Mouse (Mus musculus): ENCODE results near the gene Akap13.

Gene Akap13

DNA sequence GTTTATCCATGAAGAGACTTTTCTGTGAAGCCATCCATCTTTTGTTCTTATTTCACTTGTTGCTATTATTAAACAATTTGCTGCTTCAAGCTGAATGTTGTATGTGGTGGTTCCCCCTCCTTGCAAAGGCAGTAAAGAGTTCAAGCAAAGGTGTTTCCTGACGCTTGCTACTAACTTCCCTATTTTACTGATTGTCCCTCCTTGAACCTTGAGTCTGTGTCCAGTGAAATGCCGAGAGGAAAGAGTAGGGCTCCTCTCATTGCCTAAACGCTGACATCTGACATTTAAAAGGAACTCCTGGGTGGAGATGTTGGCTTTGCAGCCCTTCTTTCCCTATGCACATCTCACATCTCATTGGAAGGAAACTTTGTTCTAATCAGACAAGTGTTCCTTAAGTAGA is 183.4 kb downstream of the Akap13 start:
- no peak for DNase-seq (ENCODE audit: low spot score)

DNA sequence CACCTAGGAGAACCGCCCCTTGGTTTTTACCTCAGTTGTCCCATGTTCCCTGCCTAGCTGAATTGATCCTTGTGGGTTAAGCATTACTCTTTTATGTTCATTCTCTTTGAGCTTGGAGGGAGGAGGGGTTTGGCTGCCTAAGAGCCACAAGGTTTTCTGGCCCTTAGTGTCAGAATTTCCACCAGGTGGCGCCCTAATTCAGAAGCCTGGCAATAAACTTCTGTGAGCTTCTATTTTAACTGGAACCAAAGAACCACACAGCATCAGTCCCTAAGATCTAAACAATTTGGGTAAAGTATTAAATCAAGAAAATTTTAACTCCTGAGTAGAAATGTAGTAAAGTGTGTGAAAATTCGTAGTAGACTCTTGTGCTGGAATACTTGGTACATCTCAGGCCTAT is 184.2 kb downstream of the Akap13 start:
- peak; percentile 69 for DNase-seq (ENCODE audit: low spot score)

DNA sequence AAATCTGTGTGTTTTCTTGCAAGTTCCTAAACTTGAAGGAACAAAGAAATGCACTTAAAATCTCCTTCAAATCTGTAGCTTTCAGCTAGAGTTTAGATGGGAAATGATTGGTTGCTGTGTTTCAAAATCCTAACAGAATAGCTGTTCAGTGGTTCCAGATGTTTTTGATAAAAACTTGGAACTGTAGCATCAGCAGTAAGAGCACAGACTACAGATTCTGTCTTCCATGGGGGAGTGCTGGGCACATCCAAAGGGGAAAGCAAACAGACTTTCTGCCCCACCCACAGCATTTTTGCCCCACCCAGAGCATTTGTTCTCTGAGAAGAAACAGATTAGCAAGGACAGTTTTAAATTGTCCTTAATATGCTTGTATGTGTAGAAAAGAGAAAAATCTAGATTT is 184.7 kb downstream of the Akap13 start:
- no peak for DNase-seq (ENCODE audit: low spot score)

DNA sequence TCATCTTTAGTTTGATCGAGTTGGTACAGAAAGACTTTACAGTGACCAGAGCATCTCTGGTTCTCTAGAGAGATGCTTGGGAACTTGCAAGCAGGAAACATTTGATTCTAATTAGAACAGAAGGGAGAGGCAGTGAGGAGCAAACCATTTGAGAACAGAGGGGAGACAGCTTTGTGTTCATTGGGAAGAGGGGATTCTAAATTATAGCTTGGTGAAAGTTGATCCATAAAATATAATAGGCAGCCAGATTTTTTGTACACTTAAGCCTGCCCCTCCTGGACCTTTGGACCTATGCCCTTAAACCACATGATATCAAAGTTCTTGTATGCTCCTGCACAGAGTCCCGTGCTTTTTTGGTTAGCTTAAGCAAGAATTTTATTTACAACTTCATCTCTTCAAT is 185.3 kb downstream of the Akap13 start:
- no peak for DNase-seq (ENCODE audit: low spot score)

DNA sequence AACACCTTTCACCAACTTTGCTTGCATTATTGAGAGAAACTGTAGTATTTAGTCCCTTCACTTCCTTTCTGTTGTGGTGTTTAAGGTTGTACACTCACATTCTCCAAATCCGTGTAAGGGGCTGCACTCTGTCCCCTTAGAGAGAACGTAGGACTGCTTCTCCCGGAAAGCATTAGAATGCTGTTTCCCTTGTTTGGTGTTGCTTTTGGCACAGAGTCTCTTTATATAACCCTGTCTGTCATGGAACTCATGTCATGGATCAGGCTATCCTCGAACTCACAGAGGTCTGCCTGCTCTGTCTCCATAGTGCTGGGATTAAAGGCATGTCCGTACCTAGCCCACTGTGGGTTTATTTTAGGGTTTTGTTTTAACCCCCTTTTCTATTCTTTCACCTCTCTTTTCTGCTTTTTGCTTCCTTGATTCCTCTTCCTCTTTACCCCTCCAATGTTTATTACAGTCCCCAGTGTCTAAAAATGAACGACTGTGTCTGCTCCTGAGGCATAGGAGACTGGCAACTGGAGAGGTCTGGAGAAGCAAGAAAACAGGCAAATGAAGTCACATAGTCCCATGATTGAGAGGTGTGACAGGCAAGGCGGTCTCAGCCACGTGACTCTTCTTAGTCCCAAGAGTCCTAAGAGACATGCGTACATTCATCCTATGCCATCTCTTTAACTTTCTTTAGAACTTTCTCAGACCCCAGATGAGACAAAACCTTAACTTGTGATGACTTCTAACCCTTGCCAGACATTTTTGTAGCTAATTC is 186.3 kb downstream of the Akap13 start:
- no peak for DNase-seq (ENCODE audit: low spot score)

DNA sequence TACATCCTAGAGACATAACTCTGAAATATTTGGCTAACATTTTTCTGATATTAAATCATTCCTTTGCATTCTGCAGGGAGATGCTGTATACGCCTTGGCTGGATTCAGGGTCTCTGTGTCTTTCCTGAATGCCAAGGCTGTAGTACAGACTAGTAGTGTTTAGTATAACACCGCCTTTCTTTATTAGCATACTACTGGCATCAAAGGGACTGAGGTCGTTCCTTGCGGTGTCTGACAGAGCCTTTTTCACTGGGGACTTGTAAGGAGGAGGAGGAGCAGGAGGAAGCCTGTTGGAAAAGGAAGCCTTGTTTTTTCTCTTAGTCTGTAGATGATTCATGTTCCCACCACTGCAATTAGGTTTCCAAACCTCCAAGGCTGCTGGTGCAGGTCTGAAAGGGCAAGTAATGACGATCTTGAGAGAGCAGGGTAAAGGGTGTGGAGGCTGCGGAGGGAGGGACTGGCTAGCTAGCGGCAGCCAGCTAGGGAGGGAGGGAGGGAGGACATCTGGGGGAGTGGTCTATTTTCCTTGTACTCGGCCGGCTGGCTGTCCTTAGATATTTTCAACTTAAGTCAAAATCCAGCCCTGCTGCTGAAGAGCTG is 186.9 kb downstream of the Akap13 start:
- DNase-seq (ENCODE audit: low spot score), result peak; percentile 63

DNA sequence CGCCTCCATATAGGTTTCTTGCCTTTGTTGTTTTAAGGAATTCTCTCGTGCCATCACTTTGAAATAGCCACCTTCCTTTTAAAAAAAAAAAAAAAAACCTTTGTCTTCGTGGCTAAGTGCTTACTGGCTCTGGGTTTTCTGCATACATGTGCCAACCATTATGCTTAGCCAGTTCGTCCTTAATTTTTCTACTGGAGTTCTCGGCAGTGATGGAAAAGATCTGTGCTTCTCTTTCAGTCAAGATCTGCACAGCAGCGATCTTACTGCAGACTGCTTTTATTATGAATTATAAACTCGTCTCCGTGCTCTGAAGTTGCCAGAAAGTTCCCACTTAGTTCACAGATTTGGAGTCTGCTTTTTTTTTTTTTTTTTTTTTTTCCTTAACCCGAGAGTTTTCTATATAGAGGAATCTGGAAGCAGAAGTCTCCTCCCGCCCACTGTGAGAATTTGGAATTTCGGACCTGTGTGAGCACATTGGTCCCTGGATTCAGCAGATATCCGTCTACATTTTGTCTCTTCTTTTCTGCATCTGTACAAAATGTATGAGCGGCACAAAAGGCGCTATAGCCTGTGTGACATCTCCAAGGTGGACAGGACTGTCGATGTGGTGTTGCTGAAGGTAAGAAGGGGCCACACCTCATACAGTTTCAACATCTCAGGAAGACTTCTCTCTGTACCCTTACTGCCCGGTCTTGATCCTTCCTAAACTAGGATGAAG is 187.7 kb downstream of the Akap13 start:
- no peak for DNase-seq (ENCODE audit: low spot score)

DNA sequence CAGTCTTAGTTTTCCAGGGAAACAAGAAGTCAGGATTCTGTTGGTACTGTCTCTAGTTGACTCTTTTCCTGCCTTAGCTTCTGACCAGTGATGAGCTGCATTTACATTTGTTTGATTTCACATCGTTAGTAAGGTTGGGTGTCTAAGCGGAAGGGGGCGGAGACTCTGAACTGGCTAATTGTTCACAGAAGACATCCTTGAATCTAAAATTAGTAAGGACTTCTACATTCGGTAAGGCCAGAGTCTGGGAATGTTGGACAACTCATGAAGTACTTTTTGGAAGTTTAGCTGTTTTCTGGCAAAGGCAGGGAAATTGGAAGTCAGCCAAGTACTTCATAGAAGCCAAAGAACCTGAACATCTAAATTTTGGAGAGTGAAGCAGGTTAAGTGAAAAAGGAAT is 188.7 kb downstream of the Akap13 start:
- no peak for DNase-seq (ENCODE audit: low spot score)

DNA sequence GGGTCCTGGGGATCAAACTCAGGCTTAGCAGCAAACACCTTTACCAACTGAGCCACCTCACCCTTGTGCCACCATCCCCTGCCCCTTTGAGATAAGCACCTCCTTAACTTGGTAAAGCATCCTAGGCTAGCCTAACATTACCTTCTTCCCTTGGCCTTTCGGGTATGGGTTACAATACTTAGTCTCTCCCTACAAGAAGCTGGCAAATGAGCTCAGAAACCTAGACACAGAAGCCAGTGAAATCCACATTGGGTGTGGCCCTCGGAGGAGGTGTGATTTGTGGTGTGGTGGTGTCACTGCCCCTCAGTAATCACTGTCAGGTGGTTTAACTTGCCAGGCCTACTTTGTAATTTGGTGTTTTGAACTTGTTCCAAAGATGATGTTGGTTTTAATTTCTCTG is 189.3 kb downstream of the Akap13 start:
- no peak for DNase-seq (ENCODE audit: low spot score)

DNA sequence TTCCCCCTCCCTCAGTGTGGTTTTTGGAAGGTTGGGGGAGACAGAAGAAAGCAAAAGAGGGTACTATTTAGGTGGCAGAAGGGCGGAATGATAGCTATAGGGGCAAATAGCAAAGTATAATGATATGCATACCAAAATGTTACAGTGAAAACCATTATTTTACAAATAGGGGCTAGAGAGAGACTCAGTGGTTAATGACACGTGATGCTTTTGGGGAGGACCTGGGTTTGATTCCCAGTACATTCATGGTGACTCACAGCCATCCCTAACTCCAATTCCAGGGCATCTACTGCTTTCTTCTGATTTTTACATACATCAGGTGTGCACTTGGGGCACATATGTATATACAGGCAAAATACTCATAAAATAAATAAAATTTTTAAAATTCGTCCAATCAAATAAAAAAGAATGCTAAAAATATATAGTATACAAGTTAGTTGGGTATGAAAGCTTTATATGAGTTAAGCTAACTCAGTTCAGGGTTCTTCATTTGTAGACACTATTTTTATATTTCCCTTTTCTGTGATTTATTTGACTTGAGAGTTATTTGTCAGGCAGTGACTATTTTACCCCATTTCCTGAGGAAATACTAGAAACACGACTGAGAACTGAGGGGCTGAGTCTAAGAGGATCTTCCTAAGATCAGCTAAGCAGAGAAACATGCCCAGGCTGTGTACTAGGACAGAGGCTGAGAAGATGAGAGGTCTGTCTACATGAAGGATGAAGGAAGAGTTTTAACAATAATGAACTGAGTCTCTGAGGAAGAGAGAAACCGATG is 190.0 kb downstream of the Akap13 start:
- DNase-seq (ENCODE audit: low spot score), result no peak

DNA sequence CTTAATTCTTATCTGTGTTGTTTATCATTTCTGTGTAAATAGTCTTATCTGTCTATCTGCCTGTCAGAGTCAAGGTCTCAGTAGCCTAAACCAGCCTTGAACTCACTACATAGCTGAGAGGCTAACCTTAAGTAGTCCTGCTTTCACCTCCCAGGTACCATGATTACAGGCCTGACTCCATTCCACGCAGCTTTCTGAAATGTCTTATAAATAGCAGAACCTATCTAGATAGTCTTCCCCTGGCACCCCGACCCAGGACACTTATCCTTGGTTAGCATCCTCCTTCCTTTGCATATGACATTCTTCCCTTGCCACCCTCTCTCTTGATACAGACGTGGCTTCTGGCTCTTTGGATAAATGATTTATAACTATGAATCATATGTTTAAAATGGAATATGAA is 192.7 kb downstream of the Akap13 start:
- DNase-seq (ENCODE audit: low spot score), result no peak

DNA sequence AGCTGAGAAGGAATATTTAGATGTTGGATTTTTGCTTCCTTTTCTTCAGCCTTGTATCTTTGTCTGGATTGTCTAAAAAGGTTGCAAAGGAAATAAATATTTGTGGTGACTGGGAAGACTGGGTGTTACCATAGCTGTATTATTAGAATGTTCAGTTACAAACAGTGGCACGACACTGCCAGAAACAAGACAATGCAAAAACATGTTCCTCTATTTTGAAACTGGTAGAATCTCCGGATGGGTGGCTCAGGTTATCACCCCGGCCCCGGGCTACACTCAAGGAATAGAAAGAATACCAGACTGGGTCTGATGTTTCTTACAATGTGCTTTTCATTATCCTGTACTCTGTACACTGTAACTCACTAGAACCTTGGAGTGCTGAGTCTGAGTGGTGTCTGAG is 193.6 kb downstream of the Akap13 start:
- DNase-seq (ENCODE audit: low spot score), result no peak

DNA sequence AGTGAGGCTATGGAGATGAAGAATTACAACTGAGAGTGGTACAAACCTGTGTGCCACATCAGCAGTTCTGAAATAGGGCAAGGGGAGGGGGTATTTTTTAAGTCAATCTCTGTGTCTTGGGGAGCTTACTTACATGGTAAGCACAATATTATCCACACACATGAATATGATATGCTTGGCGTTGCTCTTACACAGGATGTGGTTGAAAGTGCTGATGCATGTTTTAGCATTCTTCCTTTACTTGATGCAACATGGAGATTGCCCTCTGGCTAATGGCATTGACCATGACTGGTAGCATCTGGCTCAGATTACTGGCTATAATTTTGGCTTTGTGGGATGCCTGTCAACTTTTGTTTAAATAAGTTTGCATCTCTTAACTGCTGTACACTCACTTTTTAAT is 194.6 kb downstream of the Akap13 start:
- no peak for DNase-seq (ENCODE audit: low spot score)

DNA sequence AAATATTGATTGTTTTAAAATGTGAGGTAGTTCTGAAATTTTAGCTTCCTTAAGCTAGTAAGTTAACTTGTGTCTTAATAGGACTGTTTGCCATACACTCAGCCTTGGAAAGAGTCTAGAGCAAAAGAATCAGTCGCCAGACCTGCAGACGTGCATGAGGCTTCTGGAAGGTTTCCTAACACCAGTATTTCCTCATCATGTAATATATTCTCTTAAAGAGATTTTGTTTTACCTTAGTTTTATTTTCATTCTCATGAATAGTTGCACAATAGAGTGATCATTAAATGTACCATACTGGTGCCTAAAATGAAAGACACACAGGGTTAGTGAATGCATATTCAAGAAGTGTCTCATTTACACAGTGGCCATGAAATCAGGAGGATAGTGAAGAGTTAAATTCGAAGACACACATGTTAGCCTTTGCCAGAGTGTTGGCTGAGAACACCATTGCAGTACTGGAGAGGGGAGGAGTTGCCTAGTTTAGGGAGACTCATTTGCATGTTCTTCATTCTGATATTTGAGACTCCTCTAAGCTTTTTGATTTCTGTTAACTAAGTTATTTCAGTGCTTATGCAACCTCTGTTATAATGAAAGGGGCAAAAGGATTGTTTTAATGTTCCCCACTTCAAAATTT is 198.5 kb downstream of the Akap13 start:
- DNase-seq (ENCODE audit: low spot score), result no peak

DNA sequence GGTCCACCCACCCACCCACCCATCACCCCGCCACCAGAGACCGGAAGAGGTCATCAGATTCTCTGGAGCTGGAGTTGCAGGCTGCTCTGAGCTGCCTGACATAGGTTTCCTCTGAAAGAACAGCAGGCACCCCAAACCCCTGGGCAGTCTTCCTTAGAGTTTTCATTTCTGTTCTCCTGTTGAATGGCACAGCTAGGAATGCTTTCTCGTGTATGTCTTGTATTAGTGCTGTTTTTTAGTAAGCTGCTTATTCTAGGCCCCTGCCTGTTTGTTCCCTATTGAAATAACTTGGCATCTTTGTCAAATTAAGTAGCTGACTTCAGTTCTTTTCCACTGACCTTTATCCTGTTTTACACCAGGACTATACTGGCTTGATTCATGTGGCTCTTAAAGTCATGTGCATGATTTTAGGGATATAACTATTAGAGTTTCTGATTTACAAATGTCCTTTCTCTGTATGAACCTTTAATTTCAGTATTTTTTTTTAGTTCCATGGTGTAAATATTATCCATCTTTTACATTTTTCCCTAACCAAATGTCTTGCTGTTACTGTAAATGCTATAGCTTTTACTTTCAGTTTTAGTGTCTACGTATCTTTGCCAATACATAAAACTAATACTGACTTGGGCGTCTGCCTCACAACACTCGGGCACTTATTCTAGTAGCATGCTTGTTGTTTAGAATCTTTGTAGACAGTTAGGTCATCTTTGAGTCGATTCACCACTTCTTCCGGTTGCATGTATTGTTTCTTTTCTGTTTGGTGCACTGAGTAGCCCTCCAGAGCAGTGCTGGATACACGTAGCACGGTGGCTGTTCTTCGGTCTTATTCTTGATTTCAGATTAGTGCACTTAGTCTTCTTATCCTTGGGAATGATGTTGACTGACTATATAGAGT is 200.1 kb downstream of the Akap13 start:
- DNase-seq (ENCODE audit: low spot score), result no peak

DNA sequence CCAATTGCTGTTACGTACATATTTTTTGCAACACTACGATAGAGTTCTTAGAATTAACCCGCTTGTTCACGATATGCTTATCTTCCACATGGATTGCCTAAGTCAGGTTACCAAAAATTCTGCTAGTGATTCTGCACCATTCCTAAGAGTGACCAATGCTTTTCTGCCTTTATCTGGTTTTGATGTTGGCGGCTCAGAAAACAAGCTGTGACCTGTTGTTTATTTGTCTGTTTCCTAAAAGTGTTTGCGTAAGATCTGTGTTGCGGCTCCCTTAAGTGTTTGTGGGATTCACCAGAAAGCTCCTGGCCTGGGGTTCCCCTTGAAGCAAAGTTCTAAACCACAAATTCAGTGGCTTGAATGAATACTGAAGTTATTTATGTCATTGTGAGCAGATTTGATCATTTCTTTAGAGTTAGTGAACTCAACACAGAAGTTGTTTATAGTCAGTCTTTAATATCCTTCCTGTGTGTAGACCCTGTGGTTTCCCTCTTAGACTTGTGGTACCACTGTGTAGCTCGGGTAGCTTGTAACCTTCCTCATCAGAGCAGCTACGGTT is 201.0 kb downstream of the Akap13 start:
- DNase-seq (ENCODE audit: low spot score), result no peak

DNA sequence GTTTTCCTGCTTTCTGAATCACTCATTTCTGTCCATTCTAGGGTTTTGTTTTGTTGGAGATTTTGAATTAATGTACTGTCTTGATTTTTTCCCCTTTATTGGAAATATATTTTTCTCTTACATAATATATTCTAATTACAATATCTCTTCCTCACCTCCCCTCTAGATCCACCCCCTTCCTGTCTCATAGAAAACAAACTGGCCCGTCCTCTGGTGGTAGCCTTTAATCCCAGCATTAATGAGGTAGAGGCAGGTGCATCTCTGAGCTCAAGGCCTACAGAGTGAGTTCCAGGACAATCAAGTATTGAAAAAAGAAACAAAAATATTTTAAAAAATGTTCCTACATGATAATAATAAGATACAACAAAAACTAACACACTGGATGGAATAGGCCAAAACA is 201.6 kb downstream of the Akap13 start:
- DNase-seq (ENCODE audit: low spot score), result no peak

DNA sequence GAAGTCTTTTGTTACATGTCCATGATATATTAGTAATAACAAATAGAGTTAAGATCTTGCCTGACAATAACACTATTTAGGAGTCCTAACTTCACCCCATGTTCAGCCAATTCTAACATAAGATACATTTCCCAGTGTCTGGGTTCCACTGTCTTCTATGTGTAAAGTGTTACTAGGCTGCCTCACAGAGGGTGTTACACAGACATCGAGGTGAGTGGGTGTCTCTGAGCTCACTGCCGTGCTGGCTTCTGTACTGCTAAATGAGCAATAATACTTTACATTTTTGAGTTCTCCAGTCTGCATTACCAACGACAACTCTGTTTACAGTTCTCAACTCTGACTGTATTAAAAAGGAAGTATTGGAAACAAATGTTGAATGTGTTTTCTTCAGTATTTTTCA is 209.1 kb downstream of the Akap13 start:
- no peak for DNase-seq (ENCODE audit: low spot score)

DNA sequence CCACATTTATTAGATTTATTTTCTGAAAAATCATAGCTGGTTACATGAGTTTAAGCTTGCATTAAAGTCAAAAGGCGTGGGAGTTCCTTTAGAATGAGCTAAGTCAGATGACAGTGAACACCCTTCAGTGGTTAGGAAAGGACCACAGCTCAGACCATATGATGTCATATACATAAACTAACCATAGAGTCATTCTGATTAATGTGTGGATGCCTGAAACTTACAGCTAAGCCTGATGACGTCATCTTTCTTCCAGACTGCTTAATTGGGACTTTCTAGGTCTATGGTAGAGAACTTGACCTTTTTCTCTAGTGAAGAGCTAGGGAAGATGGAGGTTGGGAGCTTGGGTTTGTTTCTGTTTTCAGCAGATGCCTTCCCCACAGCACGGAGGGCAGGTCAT is 211.6 kb downstream of the Akap13 start:
- no peak for DNase-seq (ENCODE audit: low spot score)

DNA sequence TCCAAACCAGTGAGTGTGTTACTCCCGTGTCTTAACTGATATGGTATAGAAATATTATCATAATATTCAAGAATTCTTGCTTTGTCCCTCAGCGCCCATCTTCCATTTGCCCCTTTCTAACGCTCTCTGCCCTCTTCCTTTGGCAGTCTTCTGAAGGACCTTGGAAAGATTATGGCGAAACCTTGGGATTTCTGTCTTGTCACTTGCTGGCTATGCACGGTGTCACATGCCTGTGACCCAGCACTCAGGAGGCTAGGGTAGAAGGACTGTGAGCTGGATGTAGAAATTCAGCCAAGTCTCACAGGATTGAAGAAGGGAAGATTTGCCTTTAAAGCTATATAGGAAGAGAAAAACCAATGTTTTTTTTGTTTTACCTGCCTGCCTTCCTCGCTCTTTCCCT is 212.2 kb downstream of the Akap13 start:
- no peak for DNase-seq (ENCODE audit: low spot score)

DNA sequence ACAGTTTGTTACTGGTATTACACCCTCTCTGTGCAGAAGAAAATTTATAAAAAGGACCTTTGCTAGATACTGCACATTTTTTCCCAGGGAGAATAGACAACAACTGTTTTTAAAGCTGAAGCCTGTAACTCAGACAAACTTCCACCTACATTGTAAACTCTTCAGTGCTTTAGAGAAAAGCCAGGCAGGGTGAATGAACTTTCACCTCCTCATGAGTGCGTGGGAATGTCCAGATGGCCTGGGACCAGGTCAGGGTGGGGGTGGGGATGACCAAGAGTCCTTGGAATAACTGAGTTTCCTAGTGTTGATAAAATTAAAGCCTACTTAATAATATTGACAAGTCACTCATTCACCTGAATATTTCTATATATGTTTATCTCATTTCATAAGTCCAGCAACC is 213.1 kb downstream of the Akap13 start:
- no peak for DNase-seq (ENCODE audit: low spot score)

Measured in ovary, postnatal 36 days (tissue).